Comparison of ENCODE assay signal across 25 mouse cellular contexts in genomic region chr7:119394050-119394732, GRCm38 (mm10).
DNase-seq lines count a peak whose midpoint lies in the region; ATAC-seq and TF ChIP-seq lines count a peak whose summit lies in the region.
"Had no signal": no experiment of that assay in that cellular context is flagged by ENCODE, and none has a peak within 500 bp of the region (broad histone marks: within the 10 kb centered on the region; RNA-seq: fewer than 3 reads in every experiment).

No protein-coding gene starts in this region.

- H3K27ac ChIP-seq in hindbrain, embryonic 15.5 days (replicated peaks): 0 out of 2 replicates have a peak overlapping the region, but pooled peaks have one; percentile 24
- no peak overlapping the region for H3K27ac ChIP-seq in hindbrain, embryonic 12.5 days
- H3K27ac ChIP-seq in kidney, embryonic 15.5 days: no peak overlapping the region
- H3K27ac ChIP-seq in intestine, postnatal 0 days (ENCODE audit: low read depth, low read length): no peak overlapping the region
- no peak overlapping the region for H3K27ac ChIP-seq in left cerebral cortex, adult 2 months
- H3K27ac ChIP-seq: forebrain, embryonic 13.5 days; heart, embryonic 13.5 days; liver, embryonic 12.5 days; midbrain, embryonic 12.5 days; stomach, embryonic 15.5 days had no signal

- no peak for TF ChIP-seq POLR2A in brain, embryonic 14.5 days (IDR thresholded peaks at IDR 0.05; ENCODE audit: borderline replicate concordance, extremely low read depth, insufficient read depth, insufficient read length, poor library complexity, severe bottlenecking)

- no peak for ATAC-seq in hindbrain, embryonic 15.5 days (ENCODE audit: low FRiP score, low read depth)
- ATAC-seq in hindbrain, embryonic 12.5 days (ENCODE audit: low FRiP score): no peak
- no peak for ATAC-seq in kidney, embryonic 15.5 days (replicated peaks; ENCODE audit: low FRiP score)
- ATAC-seq in intestine, postnatal 0 days: peak; percentile 78
- ATAC-seq: forebrain, embryonic 13.5 days; liver, embryonic 12.5 days; liver, postnatal 0 days had no signal

- TF ChIP-seq CTCF in brain, embryonic 14.5 days (IDR thresholded peaks at IDR 0.05; ENCODE audit: borderline replicate concordance, extremely low read depth, insufficient read depth, insufficient read length): no peak
- no peak for TF ChIP-seq CTCF in intestine, postnatal 0 days (IDR thresholded peaks at IDR 0.05; ENCODE audit: low read depth)
- no peak for TF ChIP-seq CTCF in left cerebral cortex, adult 2 months (IDR thresholded peaks at IDR 0.05)

- 62% methylated on average over 13 of the region's 13 CpGs for WGBS in hindbrain, embryonic 15.5 days
- 76% methylated on average over 13 of the region's 13 CpGs for WGBS in hindbrain, embryonic 12.5 days
- 66% methylated on average over 13 of the region's 13 CpGs for WGBS in kidney, embryonic 15.5 days
- WGBS in intestine, postnatal 0 days: 37% methylated on average over 13 of the region's 13 CpGs

- intact Hi-C loops in left cerebral cortex, adult 2 months (cut with DNase I): no loop called here

- H3K4me2 ChIP-seq in hindbrain, embryonic 15.5 days: no peak overlapping the region
- H3K4me2 ChIP-seq in hindbrain, embryonic 12.5 days (replicated peaks): no peak overlapping the region
- no peak overlapping the region for H3K4me2 ChIP-seq in kidney, embryonic 15.5 days
- peak overlapping the region; percentile 13; the same call in 1 of the 2 replicates for H3K4me2 ChIP-seq in intestine, postnatal 0 days (replicated peaks; ENCODE audit: low read depth)
- H3K4me2 ChIP-seq: forebrain, embryonic 13.5 days; heart, embryonic 13.5 days; liver, embryonic 12.5 days; midbrain, embryonic 12.5 days; stomach, embryonic 15.5 days had no signal

- H3K9ac ChIP-seq in hindbrain, embryonic 15.5 days: no peak overlapping the region
- no peak overlapping the region for H3K9ac ChIP-seq in hindbrain, embryonic 12.5 days
- H3K9ac ChIP-seq in kidney, embryonic 15.5 days: no peak overlapping the region
- no peak overlapping the region for H3K9ac ChIP-seq in intestine, postnatal 0 days (ENCODE audit: low read depth, low read length)
- H3K9ac ChIP-seq: forebrain, embryonic 13.5 days; heart, embryonic 13.5 days; liver, embryonic 12.5 days; liver, postnatal 0 days; midbrain, embryonic 12.5 days; stomach, embryonic 15.5 days had no signal

- no peaks in the 10 kb centered on the region for H3K27me3 ChIP-seq in hindbrain, embryonic 15.5 days
- H3K27me3 ChIP-seq in hindbrain, embryonic 12.5 days: no peaks in the 10 kb centered on the region
- H3K27me3 ChIP-seq in kidney, embryonic 15.5 days: no peaks in the 10 kb centered on the region
- H3K27me3 ChIP-seq in intestine, postnatal 0 days (replicated peaks; ENCODE audit: control insufficient read depth, insufficient read depth, low read length): no peaks in the 10 kb centered on the region
- H3K27me3 ChIP-seq: forebrain, embryonic 13.5 days; heart, embryonic 13.5 days; liver, embryonic 12.5 days; megakaryocyte, embryonic 14.5 days; midbrain, embryonic 12.5 days; stomach, embryonic 15.5 days had no signal

- H3K36me3 ChIP-seq in hindbrain, embryonic 15.5 days: no peaks in the 10 kb centered on the region
- H3K36me3 ChIP-seq in hindbrain, embryonic 12.5 days: no peaks in the 10 kb centered on the region
- H3K36me3 ChIP-seq in kidney, embryonic 15.5 days: no peaks in the 10 kb centered on the region
- no peaks in the 10 kb centered on the region for H3K36me3 ChIP-seq in intestine, postnatal 0 days (ENCODE audit: control insufficient read depth, insufficient read depth)
- H3K36me3 ChIP-seq: heart, embryonic 13.5 days; liver, embryonic 12.5 days; midbrain, embryonic 12.5 days; stomach, embryonic 15.5 days had no signal

- peak; percentile 4 to 15 for DNase-seq in kidney, adult 8-10 months
- peak; percentile 8 for DNase-seq in brain, embryonic 14.5 days (ENCODE audit: low read depth)
- no peak for DNase-seq in left cerebral cortex, adult 2 months (ENCODE audit: extremely low spot score in 1 of 2, low spot score in 2 of 2)
- no peak for DNase-seq in embryo, embryonic 9.5 days (ENCODE audit: extremely low spot score)
- DNase-seq: adrenal gland, adult 2 months; adrenal gland, postnatal 36 days; cerebellum, adult 2 months; cerebellum, postnatal 14 days; gastrocnemius, postnatal 10 days; heart, postnatal 10 days; left cerebral cortex, postnatal 4 days; liver, postnatal 0 days; lung, postnatal 4 days; right cerebral cortex, postnatal 25 days; thymus, postnatal 14 days had no signal

- H3K4me1 ChIP-seq in hindbrain, embryonic 15.5 days (replicated peaks): no peaks in the 10 kb centered on the region
- H3K4me1 ChIP-seq in hindbrain, embryonic 12.5 days: no peaks in the 10 kb centered on the region
- H3K4me1 ChIP-seq in kidney, embryonic 15.5 days: no peaks in the 10 kb centered on the region
- no peaks in the 10 kb centered on the region for H3K4me1 ChIP-seq in intestine, postnatal 0 days (replicated peaks; ENCODE audit: control insufficient read depth, insufficient read depth, low read length)
- H3K4me1 ChIP-seq: forebrain, embryonic 13.5 days; heart, embryonic 13.5 days; liver, embryonic 12.5 days; megakaryocyte, embryonic 14.5 days; midbrain, embryonic 12.5 days; stomach, embryonic 15.5 days had no signal

- H3K9me3 ChIP-seq in hindbrain, embryonic 15.5 days: no peaks in the 10 kb centered on the region
- H3K9me3 ChIP-seq in hindbrain, embryonic 12.5 days (replicated peaks): no peaks in the 10 kb centered on the region
- no peaks in the 10 kb centered on the region for H3K9me3 ChIP-seq in kidney, embryonic 15.5 days (replicated peaks)
- H3K9me3 ChIP-seq in intestine, postnatal 0 days (ENCODE audit: control insufficient read depth): no peaks in the 10 kb centered on the region
- H3K9me3 ChIP-seq: forebrain, embryonic 13.5 days; heart, embryonic 13.5 days; liver, embryonic 12.5 days; megakaryocyte, embryonic 14.5 days; midbrain, embryonic 12.5 days; stomach, embryonic 15.5 days had no signal

- H3K4me3 ChIP-seq in hindbrain, embryonic 15.5 days: no peak overlapping the region
- no peak overlapping the region for H3K4me3 ChIP-seq in hindbrain, embryonic 12.5 days
- H3K4me3 ChIP-seq in kidney, embryonic 15.5 days (replicated peaks): no peak overlapping the region
- no peak overlapping the region for H3K4me3 ChIP-seq in intestine, postnatal 0 days (ENCODE audit: low read depth, low read length)
- no peak overlapping the region for H3K4me3 ChIP-seq in left cerebral cortex, adult 2 months
- H3K4me3 ChIP-seq: forebrain, embryonic 13.5 days; heart, embryonic 13.5 days; liver, embryonic 12.5 days; megakaryocyte, embryonic 14.5 days; midbrain, embryonic 12.5 days; stomach, embryonic 15.5 days had no signal

Comparison
In these comparisons a context has a peak if more than half of its experiments do, and no peak if none do; other contexts are left out.
1. DNase-seq: peak in kidney, adult 8-10 months (2 of 2) and brain, embryonic 14.5 days (single experiment); none in left cerebral cortex, adult 2 months (0 of 2) and embryo, embryonic 9.5 days (single experiment).